Mouse (Mus musculus) ES-E14 (cell line): ENCODE measurements around the gene P2rx2.

Source experiments
- CHD2 ChIP-seq: IDR thresholded peaks from 2 replicates; pipeline ENCODE4 v1.6.1; 2014; ENCODE audit warnings: mild to moderate bottlenecking, low read depth, low read length, inconsistent platforms
- HCFC1 ChIP-seq: IDR thresholded peaks from 2 replicates; pipeline ENCODE4 v1.6.1; 2012; ENCODE audit warnings: low read length, inconsistent platforms, borderline replicate concordance; ENCODE audit not compliant: insufficient read depth
- MAFK ChIP-seq: IDR thresholded peaks from 2 replicates; pipeline ENCODE4 v1.6.1; 2014; ENCODE audit warnings: mild to moderate bottlenecking, low read depth, low read length, inconsistent platforms; ENCODE audit not compliant: insufficient read depth
- ZNF384 ChIP-seq: IDR thresholded peaks from 2 replicates; pipeline ENCODE4 v1.6.1; 2012; ENCODE audit warnings: low read depth, low read length, inconsistent platforms

- TF ChIP-seq HCFC1 = no peak
- TF ChIP-seq ZNF384 = no peak
- TF ChIP-seq CHD2 = no peak
- TF ChIP-seq MAFK = no peak
These were observed 29.9 kb downstream of the P2rx2 start for GRCm38 (mm10) chr5:110313127-110313526.
